Mouse (Mus musculus) liver, embryonic 14 days (tissue): ENCODE data around the gene Abhd6. TPM values are rescaled to one million over a fixed set of nuclear protein-coding genes. Genes with fewer than 3 reads are reported as not detected.

Source experiments
- polyA plus RNA-seq: library from polyadenylated mRNA; depleted of rRNA; stranded (reverse); fragments of >200 nt; gene quantifications from 2 replicates; pipeline ENCODE4 v1.2.3, GENCODE M21; 2012; rRNA removed

The Abhd6 gene
- polyA plus RNA-seq, result 3.5 and 3.9 TPM in 2 replicates

DNA sequence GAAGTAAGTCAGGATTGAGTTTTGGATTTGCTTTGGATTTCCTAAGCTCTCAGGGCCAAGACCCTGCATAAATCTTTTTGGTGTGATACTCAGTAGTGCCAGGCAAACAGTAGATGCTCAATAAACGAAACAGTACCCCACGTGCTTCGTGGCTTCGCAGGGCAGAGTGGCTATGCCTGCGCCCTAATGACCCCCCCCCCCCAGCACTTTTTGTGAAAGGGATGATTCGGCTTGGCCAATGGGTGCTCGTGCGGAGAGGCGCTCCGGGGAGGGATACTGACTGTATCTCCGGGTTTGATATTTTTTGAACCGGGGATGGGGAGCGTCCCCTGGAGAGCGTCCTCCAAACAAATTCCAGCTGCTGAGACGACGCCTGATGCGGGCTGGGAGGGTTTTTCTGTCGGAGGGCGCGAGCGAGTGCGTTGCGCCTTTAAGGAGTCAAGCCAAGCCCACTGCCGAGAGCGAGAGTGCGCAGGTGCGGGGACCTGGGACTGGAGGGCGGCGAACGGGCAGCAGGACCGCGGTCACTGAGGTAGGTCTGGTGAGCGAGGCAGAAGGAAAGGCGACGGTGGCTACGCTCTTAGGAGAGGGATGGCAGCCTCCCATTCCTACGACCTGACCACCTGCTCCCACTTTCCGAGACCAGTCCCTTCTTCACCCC, at the start of gene Abhd6:
TSS of gene Abhd6 (plus strand) at position 471 of the 661 bp plus-strand sequence.

DNA sequence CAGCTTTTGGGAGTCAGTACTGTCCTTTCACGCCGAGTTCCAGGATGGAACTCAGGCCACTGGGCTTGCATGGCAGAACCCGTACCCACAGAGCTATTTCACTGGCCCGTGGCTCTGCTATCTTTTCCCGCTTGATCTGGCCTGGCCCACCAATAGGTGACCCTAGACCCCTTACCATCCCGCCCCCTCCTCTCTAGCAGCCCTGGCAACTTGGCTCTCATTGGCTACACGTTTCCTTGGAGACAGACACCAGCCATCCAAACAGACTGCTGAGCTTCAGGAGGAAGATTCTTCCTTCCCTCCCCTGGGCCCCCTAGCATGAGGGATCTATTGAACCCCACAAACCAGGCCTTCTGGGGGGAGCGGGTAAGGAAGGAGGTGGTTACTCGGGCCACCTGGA, 45.7 kb upstream of the Abhd6 start, which contains the start of gene Gm45521:
TSS of gene Gm45521 (plus strand) at position 240 of the 400 bp plus-strand sequence.

DNA sequence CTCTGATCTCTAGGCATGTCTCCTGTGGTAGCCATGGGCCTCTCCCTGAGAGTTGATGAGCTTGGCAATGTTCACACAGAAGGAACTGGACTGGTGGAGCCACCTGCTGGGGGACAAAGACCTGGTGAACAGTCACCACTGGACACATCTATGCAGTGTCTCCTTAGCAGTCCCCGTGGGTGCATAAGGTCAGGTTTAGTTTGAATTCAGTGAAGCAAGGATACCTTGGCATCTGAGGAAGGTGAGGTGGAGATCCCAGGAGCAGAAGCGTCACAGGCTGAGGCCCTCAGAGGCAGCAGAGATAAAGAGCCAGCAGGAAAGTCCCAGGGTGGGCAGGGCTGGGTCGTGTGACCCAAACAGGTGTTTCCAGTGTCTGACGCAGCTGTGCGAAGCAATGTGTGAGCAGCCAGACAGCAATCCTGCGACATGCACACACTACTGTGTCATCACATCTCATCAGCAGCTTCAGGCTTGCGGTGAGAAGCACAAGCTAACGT, 8.4 kb upstream of the Abhd6 start, which contains the start of gene Dnase1l3:
TSS of gene Dnase1l3 (minus strand) at position 303 of the 497 bp plus-strand sequence.

DNA sequence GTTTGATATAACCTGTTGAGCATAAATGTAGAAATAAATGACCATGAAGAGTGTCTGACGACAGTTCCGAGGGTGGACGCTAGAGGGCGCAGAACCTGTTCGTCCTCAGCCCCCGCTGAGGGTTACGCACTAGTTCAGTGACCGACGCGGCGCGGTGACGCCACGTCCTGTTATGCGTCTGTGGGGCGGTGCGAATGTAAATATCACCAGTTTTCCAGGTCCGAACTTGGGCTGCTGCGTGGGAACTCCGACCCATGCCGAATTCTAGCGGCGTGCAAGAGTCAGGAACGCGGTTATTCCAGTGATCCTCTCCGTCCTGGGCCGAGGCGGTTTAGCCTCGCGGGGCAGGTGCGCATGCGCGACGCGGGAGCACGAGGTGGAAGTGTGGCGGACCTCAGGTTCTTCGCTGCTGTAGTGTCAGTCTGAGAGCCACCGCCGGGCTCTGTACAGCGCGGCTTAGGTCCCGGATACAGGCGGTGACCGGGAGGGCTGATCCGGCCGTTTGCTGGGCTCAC, 77.5 kb downstream of the Abhd6 start, which contains the start of gene Rpp14:
TSS of gene Rpp14 (plus strand) at position 203 of the 515 bp plus-strand sequence.

DNA sequence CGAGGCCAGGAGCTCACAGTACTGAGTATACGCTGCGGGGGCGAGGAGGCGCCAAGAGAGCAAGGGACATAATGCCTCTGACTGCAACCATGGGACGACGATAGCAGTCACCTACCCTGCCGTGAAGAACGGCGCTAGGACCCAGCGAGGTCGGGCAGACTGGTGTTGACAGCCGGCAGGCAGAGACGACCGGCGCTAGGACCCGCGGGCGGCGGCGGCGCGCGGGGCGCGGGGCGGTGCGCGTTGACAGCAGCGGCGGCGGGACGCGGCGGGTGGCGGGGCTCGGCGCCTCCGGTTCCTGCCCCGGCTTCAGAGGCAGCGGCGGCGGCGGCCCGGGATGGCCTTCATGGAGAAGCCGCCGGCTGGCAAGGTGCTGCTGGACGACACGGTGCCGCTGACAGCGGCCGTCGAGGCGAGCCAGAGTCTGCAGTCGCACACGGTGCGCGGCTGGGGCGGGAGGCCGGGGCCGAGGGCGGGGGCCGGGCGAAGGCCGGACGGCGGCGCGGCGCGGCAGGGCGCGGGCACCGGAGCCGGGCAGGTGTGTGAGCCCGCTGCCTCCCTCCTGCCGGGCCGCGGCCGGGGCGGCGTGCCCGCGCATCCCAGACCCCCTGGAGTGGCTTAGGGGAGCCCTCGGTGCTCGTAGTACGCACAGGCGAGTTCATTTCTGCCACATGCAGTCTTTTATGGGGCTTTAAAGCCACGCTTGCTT, 95.4 kb downstream of the Abhd6 start, which contains the start of gene Pxk:
TSS of gene Pxk (plus strand) at position 234 of the 709 bp plus-strand sequence.

Other genes with a start within 250 kb of the Abhd6 start
- not detected in 2 replicates for gene Gm26661, start 211.3 kb upstream of the Abhd6 start, polyA plus RNA-seq
- gene Flnb, start 184.9 kb upstream of the Abhd6 start, polyA plus RNA-seq, result 3.7 TPM in 2 replicates
- gene Gm45521, start 45.6 kb upstream of the Abhd6 start, polyA plus RNA-seq, result not detected in 2 replicates
- 0.64 and 0.71 TPM in 2 replicates for gene Dnase1l3, start 8.3 kb upstream of the Abhd6 start, polyA plus RNA-seq
- gene Rpp14, start 77.5 kb downstream of the Abhd6 start, polyA plus RNA-seq, result 10.8 and 10.9 TPM in 2 replicates
- 7.0 and 7.5 TPM in 2 replicates for gene Pxk, start 95.3 kb downstream of the Abhd6 start, polyA plus RNA-seq
- 84.3 and 86.3 TPM in 2 replicates for gene Pdhb, start 170.1 kb downstream of the Abhd6 start, polyA plus RNA-seq
- 3.1 and 4.4 TPM in 2 replicates for gene Kctd6, start 211.2 kb downstream of the Abhd6 start, polyA plus RNA-seq